In genomic region chr5:120211182-120211581, GRCm38 (mm10) we compare ENCODE assay signal across 8 mouse cellular contexts.
DNase-seq lines count a peak whose midpoint lies in the region; ATAC-seq lines count a peak whose summit lies in the region.

No protein-coding gene starts in this region.

- 4% methylated on average over 17 of the region's 17 CpGs for WGBS in embryonic facial prominence, embryonic 10.5 days
- WGBS in limb, embryonic 10.5 days = 5% methylated on average over 17 of the region's 17 CpGs
- 7% methylated on average over 17 of the region's 17 CpGs for WGBS in neural tube, embryonic 11.5 days

- peak overlapping the region; percentile 46 for H3K4me3 ChIP-seq in embryonic facial prominence, embryonic 10.5 days
- H3K4me3 ChIP-seq in limb, embryonic 10.5 days = peak overlapping the region; percentile 42
- H3K4me3 ChIP-seq in neural tube, embryonic 11.5 days (ENCODE audit: low read depth, low read length) = no peak overlapping the region

- H3K4me1 ChIP-seq in embryonic facial prominence, embryonic 10.5 days = peaks cover 42% of the 10 kb centered on the region
- H3K4me1 ChIP-seq in limb, embryonic 10.5 days = peaks cover 22% of the 10 kb centered on the region
- H3K4me1 ChIP-seq in neural tube, embryonic 11.5 days (ENCODE audit: control insufficient read depth, insufficient read depth, low read length) = peaks cover 22% of the 10 kb centered on the region

- no peaks in the 10 kb centered on the region for H3K9me3 ChIP-seq in embryonic facial prominence, embryonic 10.5 days
- no peaks in the 10 kb centered on the region for H3K9me3 ChIP-seq in limb, embryonic 10.5 days (replicated peaks)
- no peaks in the 10 kb centered on the region for H3K9me3 ChIP-seq in neural tube, embryonic 11.5 days (ENCODE audit: control insufficient read depth, low read length)

- H3K36me3 ChIP-seq in embryonic facial prominence, embryonic 10.5 days (replicated peaks) = no peaks in the 10 kb centered on the region
- H3K36me3 ChIP-seq in limb, embryonic 10.5 days = no peaks in the 10 kb centered on the region
- H3K36me3 ChIP-seq in neural tube, embryonic 11.5 days (ENCODE audit: control insufficient read depth, insufficient read depth, low read length) = no peaks in the 10 kb centered on the region

- H3K9ac ChIP-seq in neural tube, embryonic 11.5 days (ENCODE audit: low read length) = no peak overlapping the region

- DNase-seq in gastrocnemius, adult 18-20 months (ENCODE audit: low spot score) = peak; percentile 48
- no peak for DNase-seq in gastrocnemius, adult 8-10 months (ENCODE audit: low spot score in 2 of 2)
- peak; percentile 38 for DNase-seq in ES-CJ7 (ENCODE audit: low read depth, low spot score)
- peak; percentile 68 for DNase-seq in embryonic facial prominence, embryonic 10.5 days (ENCODE audit: low spot score)
- peak; percentile 59 for DNase-seq in limb, embryonic 10.5 days (ENCODE audit: low spot score)
- DNase-seq in neural tube, embryonic 11.5 days (ENCODE audit: low spot score) = peak; percentile 40

- ATAC-seq in hematopoietic stem cell, adult 5-6 weeks (replicated peaks in 1 of 2; ENCODE audit: insufficient read depth in 1 of 2, low FRiP score in 2 of 2, low TSS enrichment in 1 of 2, low read depth in 1 of 2, poor library complexity in 2 of 2, severe bottlenecking in 2 of 2) = 0 out of 4 replicates have a peak, but pooled peaks have one; percentile 17 to 21
- no peak for ATAC-seq in neural tube, embryonic 11.5 days (ENCODE audit: insufficient read depth, low FRiP score, low TSS enrichment)
- ATAC-seq in erythroid progenitor cell, adult 5-6 weeks (replicated peaks; ENCODE audit: low FRiP score, poor library complexity, severe bottlenecking) = no peak

- H3K4me2 ChIP-seq in neural tube, embryonic 11.5 days (ENCODE audit: low read depth) = peak overlapping the region; percentile 31

- H3K27ac ChIP-seq in embryonic facial prominence, embryonic 10.5 days (replicated peaks) = no peak overlapping the region
- H3K27ac ChIP-seq in limb, embryonic 10.5 days = peak overlapping the region; percentile 14; the same call in 1 of the 2 replicates
- H3K27ac ChIP-seq in neural tube, embryonic 11.5 days (ENCODE audit: low read depth, low read length) = no peak overlapping the region

- peaks cover 71% of the 10 kb centered on the region for H3K27me3 ChIP-seq in embryonic facial prominence, embryonic 10.5 days (replicated peaks; ENCODE audit: low read depth, poor library complexity, severe bottlenecking)
- H3K27me3 ChIP-seq in limb, embryonic 10.5 days (ENCODE audit: low read depth, poor library complexity, severe bottlenecking) = peaks cover 60% of the 10 kb centered on the region
- peaks cover 2% of the 10 kb centered on the region; the same call in 1 of the 2 replicates for H3K27me3 ChIP-seq in neural tube, embryonic 11.5 days (ENCODE audit: control insufficient read depth, insufficient read depth, low read length)

Comparison
In these comparisons a context has a peak if more than half of its experiments do, and no peak if none do; other contexts are left out.
1. DNase-seq: peak in gastrocnemius, adult 18-20 months (single experiment), ES-CJ7 (single experiment), embryonic facial prominence, embryonic 10.5 days (single experiment), limb, embryonic 10.5 days (single experiment) and neural tube, embryonic 11.5 days (single experiment); none in gastrocnemius, adult 8-10 months (0 of 2).
2. ATAC-seq: peak in hematopoietic stem cell, adult 5-6 weeks (2 of 2); none in neural tube, embryonic 11.5 days (single experiment) and erythroid progenitor cell, adult 5-6 weeks (single experiment).